Mouse (Mus musculus) myocyte (in vitro differentiated cells): ENCODE measurements at regions not wholly inside any gene's neighbourhood (a gene's known extent, or its start where the extent isn't known, plus 50 kb on each side); places are given as distances from the start of the nearest gene placed in this dataset.

Experiments used
- H3K27me3 ChIP-seq: one replicate; pipeline ENCODE4 v1.6.1; 2011; ENCODE audit not compliant: control insufficient read depth, insufficient read depth, insufficient read length
- H3K36me3 ChIP-seq: one replicate; pipeline ENCODE4 v1.6.1; 2011; ENCODE audit not compliant: control insufficient read depth, insufficient read depth
- H3K4me2 ChIP-seq: one replicate; pipeline ENCODE4 v1.6.1; 2011; ENCODE audit warnings: low read depth, control low read depth
- H3K4me3 ChIP-seq: one replicate; pipeline ENCODE4 v1.5.1; 2011; ENCODE audit warnings: mild to moderate bottlenecking, control low read depth, moderate library complexity
- H3K79me2 ChIP-seq: one replicate; pipeline ENCODE4 v1.6.1; 2011; ENCODE audit not compliant: control insufficient read depth, insufficient read depth
- H3ac ChIP-seq: one replicate; pipeline ENCODE4 v1.6.1; 2011; ENCODE audit not compliant: control insufficient read depth, insufficient read length
- CEBPB ChIP-seq: IDR thresholded peaks from 2 replicates; pipeline ENCODE4 v1.6.1; 2011; ENCODE audit warnings: mild to moderate bottlenecking, moderate library complexity; ENCODE audit not compliant: poor library complexity, insufficient read depth, severe bottlenecking
- E2F4 ChIP-seq: IDR thresholded peaks from one replicate; pipeline ENCODE4 v1.6.1; 2011; ENCODE audit warnings: mild to moderate bottlenecking, control low read depth, moderate library complexity; ENCODE audit not compliant: insufficient read depth
- MAX ChIP-seq: IDR thresholded peaks from one replicate; pipeline ENCODE4 v1.6.1; 2011; ENCODE audit warnings: low read depth, mild to moderate bottlenecking, control low read depth
- MYOD1 ChIP-seq, 3 experiments: IDR thresholded peaks; one replicate each; pipeline ENCODE4 v1.6.1; 2011; ENCODE audit warnings: control low read depth in 2 of 3, low read depth in 2 of 3, mild to moderate bottlenecking in 2 of 3, moderate library complexity in 1 of 3; ENCODE audit not compliant: insufficient read length in 2 of 3, control insufficient read depth in 1 of 3
- MYOG ChIP-seq, 3 experiments: IDR thresholded peaks; one replicate each; pipeline ENCODE4 v1.6.1; 2011; ENCODE audit warnings: control low read depth in 2 of 3, low read depth in 2 of 3, mild to moderate bottlenecking in 2 of 3; ENCODE audit not compliant: insufficient read length in 2 of 3, control insufficient read depth in 1 of 3, insufficient read depth in 1 of 3
- POLR2A ChIP-seq: IDR thresholded peaks from one replicate; pipeline ENCODE4 v1.6.1; 2011; ENCODE audit warnings: low read depth, mild to moderate bottlenecking, control low read depth, moderate library complexity; ENCODE audit not compliant: insufficient read length
- POLR2AphosphoS2 ChIP-seq: IDR thresholded peaks from one replicate; pipeline ENCODE4 v1.6.1; 2011; ENCODE audit warnings: low read depth, control low read depth; ENCODE audit not compliant: insufficient read length
- REST ChIP-seq: IDR thresholded peaks from one replicate; pipeline ENCODE4 v1.6.1; 2011; ENCODE audit warnings: mild to moderate bottlenecking, control low read depth, moderate library complexity; ENCODE audit not compliant: insufficient read depth, insufficient read length
- SRF ChIP-seq: IDR thresholded peaks from one replicate; pipeline ENCODE4 v1.6.1; 2011; ENCODE audit warnings: low read depth; ENCODE audit not compliant: control insufficient read depth, insufficient read length
- TCF12 ChIP-seq: IDR thresholded peaks from one replicate; pipeline ENCODE4 v1.6.1; 2011; ENCODE audit warnings: mild to moderate bottlenecking, control low read depth; ENCODE audit not compliant: poor library complexity, insufficient read depth, severe bottlenecking
- TCF3 ChIP-seq: IDR thresholded peaks from one replicate; pipeline ENCODE4 v1.6.1; 2011; ENCODE audit warnings: low read depth, control low read depth; ENCODE audit not compliant: insufficient read length
- USF1 ChIP-seq: IDR thresholded peaks from one replicate; pipeline ENCODE4 v1.6.1; 2011; ENCODE audit warnings: low read depth, mild to moderate bottlenecking, control low read depth, moderate library complexity

DNA sequence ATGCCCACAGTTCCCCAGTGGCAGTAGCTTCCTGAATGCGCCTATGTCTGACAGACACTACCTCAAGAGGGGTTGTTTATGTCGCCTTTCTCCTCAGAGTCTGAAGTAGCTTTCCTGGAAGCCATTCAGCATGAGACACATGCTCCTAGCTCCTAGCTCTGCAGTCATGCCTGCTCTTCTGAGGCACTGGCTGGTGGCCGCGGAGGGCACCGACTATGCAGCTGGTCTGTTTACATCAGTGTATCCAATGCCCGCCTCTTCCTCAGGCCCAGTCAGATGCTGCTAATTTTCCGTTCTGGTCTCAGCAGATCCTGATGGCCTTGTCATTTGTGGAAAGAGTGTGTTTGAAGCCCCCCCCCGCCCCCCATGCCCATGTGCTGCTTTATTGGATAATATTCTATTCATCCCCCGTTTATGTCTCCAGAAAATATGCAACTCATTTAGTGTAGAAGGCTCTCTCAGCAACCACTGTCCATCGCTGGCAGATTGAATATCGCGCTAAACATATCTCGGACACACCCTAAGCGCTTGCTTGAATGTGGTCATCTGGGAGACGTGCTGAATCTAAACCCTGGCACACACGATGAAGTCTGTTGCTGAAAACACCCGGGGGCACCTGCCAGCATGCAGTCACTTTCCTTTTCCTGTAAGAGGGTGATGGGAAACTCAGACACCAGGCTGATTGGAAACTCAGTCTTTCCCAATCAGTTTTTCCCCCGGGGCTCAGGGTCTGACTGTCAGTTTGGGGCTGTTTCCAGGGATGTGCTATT is 73.9 kb downstream of the Ackr3 start:
- Histone ChIP-seq H3ac (no peak overlapping the region), H3K4me3 (no peak overlapping the region), H3K79me2 (no peaks in the 10 kb centered on the region), H3K36me3 (no peaks in the 10 kb centered on the region), H3K4me2 (peak overlapping the region; percentile 29), H3K27me3 (no peaks in the 10 kb centered on the region)
- no peak for TF ChIP-seq E2F4
- TF ChIP-seq POLR2AphosphoS2 = no peak
- no peak for TF ChIP-seq MYOD1 (IDR thresholded peaks at IDR 0.05; ENCODE audit: control insufficient read depth in 1 of 3, insufficient read length in 2 of 3, low read depth in 2 of 3)
- no peak for TF ChIP-seq TCF12

DNA sequence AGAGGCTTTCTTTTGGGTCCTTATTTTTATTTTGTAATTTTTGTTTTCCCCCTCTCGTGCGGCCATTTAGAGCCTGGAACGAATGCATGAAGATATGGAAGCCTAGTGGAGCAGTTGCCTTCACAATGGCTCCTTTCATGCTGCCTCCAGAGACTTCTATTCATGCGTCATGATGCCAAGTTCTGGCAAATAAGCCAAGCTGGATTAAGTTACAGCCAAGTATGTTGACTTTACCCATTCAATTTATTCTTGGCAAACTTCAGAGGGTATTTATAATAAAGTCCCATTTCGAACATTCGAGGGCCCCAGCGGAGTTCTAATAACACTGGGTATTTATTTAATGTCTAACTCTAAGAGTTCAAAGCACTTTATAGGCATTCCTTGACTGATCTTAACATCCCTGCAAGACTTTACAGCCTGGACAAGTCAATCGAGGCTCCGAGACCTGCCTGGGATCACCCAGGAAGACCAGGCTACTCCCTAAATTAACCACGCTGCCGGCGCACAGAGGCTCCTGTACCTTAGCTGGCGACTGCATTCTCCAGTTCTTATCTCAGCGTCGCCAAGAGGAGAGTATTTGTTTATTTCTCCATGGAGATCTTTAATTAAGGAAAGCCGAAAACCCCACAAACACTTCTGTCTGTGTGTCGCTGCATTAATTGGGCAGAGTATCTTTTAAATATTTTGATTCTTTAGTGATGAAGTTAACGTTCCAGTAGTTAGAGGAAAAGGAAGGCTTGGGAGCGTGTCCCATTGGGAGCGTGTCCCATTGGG is 75.5 kb downstream of the Ackr3 start:
- no peak for TF ChIP-seq MYOD1 (IDR thresholded peaks at IDR 0.05; ENCODE audit: control insufficient read depth in 1 of 3, insufficient read length in 2 of 3, low read depth in 2 of 3)
- no peak for TF ChIP-seq POLR2AphosphoS2
- no peak for TF ChIP-seq REST
- no peak for TF ChIP-seq USF1
- TF ChIP-seq E2F4 = no peak
- no peak for TF ChIP-seq CEBPB
- TF ChIP-seq POLR2A = no peak
- TF ChIP-seq TCF12 = no peak
- no peak for TF ChIP-seq TCF3
- no peak for TF ChIP-seq SRF
- TF ChIP-seq MYOG (IDR thresholded peaks at IDR 0.05; ENCODE audit: control insufficient read depth in 1 of 3, insufficient read depth in 1 of 3, insufficient read length in 2 of 3, low read depth in 2 of 3) = no peak
- TF ChIP-seq MAX = no peak
- no peaks in the 10 kb centered on the region for H3K79me2 ChIP-seq
- no peaks in the 10 kb centered on the region for H3K36me3 ChIP-seq
- no peak overlapping the region for H3ac ChIP-seq
- no peaks in the 10 kb centered on the region for H3K27me3 ChIP-seq
- no peak overlapping the region for H3K4me3 ChIP-seq
- H3K4me2 ChIP-seq = peak overlapping the region; percentile 49

DNA sequence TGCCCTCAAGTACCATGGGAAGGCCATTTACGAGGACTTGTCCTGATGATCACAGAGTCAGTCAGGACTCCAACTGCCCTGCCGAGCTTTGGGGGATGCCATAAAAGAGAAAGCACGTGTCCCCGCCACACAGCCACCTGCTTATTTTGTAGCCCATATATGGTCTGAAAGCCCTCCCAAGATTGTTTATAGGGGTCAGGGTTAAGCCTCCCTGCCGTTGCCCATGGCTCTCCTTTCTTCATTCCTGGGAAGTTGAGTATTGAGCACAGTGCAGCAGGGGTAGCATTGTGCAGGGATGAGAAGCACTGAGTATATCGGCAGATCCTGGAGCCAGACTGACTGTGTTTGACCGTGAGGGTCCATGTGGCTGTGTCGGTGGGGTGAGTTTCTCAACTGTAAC is 76.4 kb downstream of the Ackr3 start:
- Histone ChIP-seq H3ac (no peak overlapping the region), H3K27me3 (no peaks in the 10 kb centered on the region), H3K4me2 (no peak overlapping the region), H3K36me3 (no peaks in the 10 kb centered on the region), H3K79me2 (no peaks in the 10 kb centered on the region), H3K4me3 (no peak overlapping the region)
- TF ChIP-seq TCF3 (no peak), REST (no peak), MYOD1 (IDR thresholded peaks at IDR 0.05; ENCODE audit: control insufficient read depth in 1 of 3, insufficient read length in 2 of 3, low read depth in 2 of 3) (no peak), E2F4 (no peak), CEBPB (no peak), SRF (peak; percentile 84)

DNA sequence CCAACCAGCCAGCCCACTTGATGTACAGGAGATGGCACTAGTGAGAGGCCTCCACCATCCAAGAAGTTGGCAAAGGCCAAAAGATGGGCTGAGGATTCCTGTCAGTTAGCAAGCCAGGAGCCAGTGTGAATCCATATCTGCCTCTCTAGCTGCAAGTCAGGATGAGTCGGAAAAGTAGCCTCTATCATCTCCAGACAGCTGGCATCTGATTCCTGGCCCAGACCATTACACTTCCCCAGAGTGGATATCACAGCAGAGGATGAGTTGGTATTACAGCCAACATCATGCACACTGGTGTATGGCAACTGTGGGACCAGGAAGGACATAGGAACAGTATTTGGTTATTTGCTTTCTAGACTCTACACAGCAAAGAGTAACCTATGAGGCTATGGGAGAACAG is 77.5 kb downstream of the Ackr3 start:
- Histone ChIP-seq H3K4me3 (no peak overlapping the region), H3K36me3 (no peaks in the 10 kb centered on the region), H3ac (no peak overlapping the region), H3K79me2 (no peaks in the 10 kb centered on the region), H3K4me2 (no peak overlapping the region), H3K27me3 (no peaks in the 10 kb centered on the region)
- TF ChIP-seq POLR2A = no peak
- TF ChIP-seq CEBPB = no peak
- TF ChIP-seq TCF3 = no peak
- TF ChIP-seq SRF = no peak
- no peak for TF ChIP-seq POLR2AphosphoS2
- TF ChIP-seq REST = no peak
- TF ChIP-seq USF1 = no peak
- no peak for TF ChIP-seq TCF12
- no peak for TF ChIP-seq MAX

DNA sequence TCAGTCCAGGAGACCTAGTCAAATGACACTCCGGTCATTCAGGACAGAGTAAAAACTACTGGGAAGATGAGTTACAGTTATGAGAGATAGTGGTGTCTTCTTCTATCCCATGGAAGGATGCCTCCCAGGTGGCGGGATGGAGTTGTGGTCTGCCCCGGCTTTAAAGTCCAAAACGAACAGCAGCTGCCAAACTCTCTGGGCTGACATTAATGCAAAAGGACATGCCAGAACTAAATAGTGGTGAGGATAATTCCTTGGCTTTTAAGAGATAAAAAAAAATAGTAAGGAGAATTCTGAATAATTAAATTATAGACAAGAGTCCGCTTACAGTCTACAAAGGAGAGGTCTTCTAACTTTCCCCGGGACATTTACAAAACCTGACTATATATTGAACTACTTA is 78.2 kb downstream of the Ackr3 start:
- H3K27me3 ChIP-seq = no peaks in the 10 kb centered on the region
- TF ChIP-seq E2F4 = no peak
- no peak for TF ChIP-seq MYOG (IDR thresholded peaks at IDR 0.05; ENCODE audit: control insufficient read depth in 1 of 3, insufficient read depth in 1 of 3, insufficient read length in 2 of 3, low read depth in 2 of 3)
- TF ChIP-seq REST = no peak
- no peak overlapping the region for H3ac ChIP-seq
- H3K4me3 ChIP-seq = no peak overlapping the region
- H3K36me3 ChIP-seq = no peaks in the 10 kb centered on the region
- no peaks in the 10 kb centered on the region for H3K79me2 ChIP-seq
- no peak overlapping the region for H3K4me2 ChIP-seq
